Mouse (Mus musculus) liver, postnatal 0 days (tissue): ENCODE results near the gene Stpg4.

ENCODE experiments used
- CTCF ChIP-seq: sonication (generic); IDR thresholded peaks from 2 replicates; pipeline ENCODE4 v1.5.1; 2016; ENCODE audit warnings: antibody characterized with exemption, low read depth
- EP300 ChIP-seq: IDR thresholded peaks from 2 replicates; pipeline ENCODE4 v1.6.1; 2016; ENCODE audit warnings: antibody characterized with exemption, low read depth, mild to moderate bottlenecking

DNA sequence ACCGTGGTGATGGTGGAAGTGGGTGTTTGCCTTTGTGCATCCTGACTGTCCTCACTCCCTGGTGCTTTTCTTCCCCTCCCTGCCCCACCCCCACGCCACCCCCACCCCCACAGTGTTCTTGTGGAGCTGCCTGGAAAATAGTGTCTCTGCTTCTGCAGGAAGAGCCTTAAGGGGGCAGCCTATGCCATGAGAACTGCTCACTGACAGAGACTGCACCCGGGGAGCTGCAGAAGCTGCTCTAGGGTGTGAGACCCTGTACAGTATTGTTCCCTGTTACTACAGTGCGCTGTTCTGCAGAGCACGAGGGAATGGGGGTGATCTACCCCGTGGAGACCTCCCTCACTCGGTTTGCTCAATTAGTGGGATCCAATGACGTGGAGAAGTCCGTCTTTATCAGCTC lies 78.5 kb downstream of the Stpg4 start:
- TF ChIP-seq EP300 (no peak), CTCF (peak; percentile 23; the same call in 1 of the 2 replicates)
